Mouse (Mus musculus) regulatory T cell (primary cell): ENCODE data around the gene Supt5.

ENCODE experiments used
- in situ Hi-C: fragments of 300-600 bp; cut with MboI, MseI; formaldehyde crosslinking; loops from one replicate; pipeline ENCODE4 v1.15.1; 2025; ENCODE audit warnings: high pct_unique_total_duplicates

Gene Supt5

GRCm38 (mm10) chr7:28353267-28353666, 14.7 kb upstream of the Supt5 start:
- in situ Hi-C loops, result no loop called here

- in situ Hi-C loops, result no loop called here
These were observed 13.2 kb upstream of the Supt5 start for GRCm38 (mm10) chr7:28351676-28352191.

GRCm38 (mm10) chr7:28350155-28350883, 11.8 kb upstream of the Supt5 start, which contains the start of gene Rps16:
Gene Rps16 (plus strand): TSS chr7:28350652.
- in situ Hi-C loops, result no loop called here

GRCm38 (mm10) chr7:28348601-28349000, 10.1 kb upstream of the Supt5 start:
- in situ Hi-C loops, result no loop called here

GRCm38 (mm10) chr7:28347746-28348145, 9.2 kb upstream of the Supt5 start:
- in situ Hi-C loops, result no loop called here

GRCm38 (mm10) chr7:28344637-28345036, 6.1 kb upstream of the Supt5 start:
- in situ Hi-C loops, result no loop called here

GRCm38 (mm10) chr7:28341381-28341780, 2.8 kb upstream of the Supt5 start:
- in situ Hi-C loops, result no loop called here

- in situ Hi-C loops, result no loop called here
These were observed 819 bp upstream of the Supt5 start for GRCm38 (mm10) chr7:28339213-28339917.

- in situ Hi-C loops, result no loop called here
These were observed 3.1 kb downstream of the Supt5 start for GRCm38 (mm10) chr7:28335471-28335870.

- in situ Hi-C loops, result no loop called here
These were observed 4.0 kb downstream of the Supt5 start for GRCm38 (mm10) chr7:28334534-28334933.

GRCm38 (mm10) chr7:28328260-28328659, 10.3 kb downstream of the Supt5 start:
- in situ Hi-C loops, result no loop called here

GRCm38 (mm10) chr7:28326457-28326856, 12.1 kb downstream of the Supt5 start:
- in situ Hi-C loops, result no loop called here

- in situ Hi-C loops, result no loop called here
These were observed 13.3 kb downstream of the Supt5 start for GRCm38 (mm10) chr7:28325293-28325692.

GRCm38 (mm10) chr7:28321974-28322720, 16.4 kb downstream of the Supt5 start:
- in situ Hi-C loops, result no loop called here

GRCm38 (mm10) chr7:28318714-28319113, 19.8 kb downstream of the Supt5 start:
- in situ Hi-C loops, result loop anchor here (10.0 kb wide), 1 partner anchor 1436 kb away; no protein-coding TSS in a partner anchor

- in situ Hi-C loops, result loop anchor here (10.0 kb wide), 1 partner anchor 1437 kb away; no protein-coding TSS in a partner anchor
These were observed 20.5 kb downstream of the Supt5 start for GRCm38 (mm10) chr7:28318036-28318435.

- in situ Hi-C loops, result loop anchor here (10.0 kb wide), 1 partner anchor 1443 kb away; no protein-coding TSS in a partner anchor
These were observed 26.5 kb downstream of the Supt5 start, which contains the start of gene Timm50 for GRCm38 (mm10) chr7:28311926-28312543. Gene Timm50 (minus strand): TSS chr7:28312072.

GRCm38 (mm10) chr7:28311151-28311925, 27.2 kb downstream of the Supt5 start:
- in situ Hi-C loops, result loop anchor here (10.0 kb wide), 1 partner anchor 1443 kb away; no protein-coding TSS in a partner anchor

- in situ Hi-C loops, result loop anchor here (10.0 kb wide), 1 partner anchor 1445 kb away; no protein-coding TSS in a partner anchor
These were observed 28.8 kb downstream of the Supt5 start for GRCm38 (mm10) chr7:28309737-28310136.

- in situ Hi-C loops, result no loop called here
These were observed 32.3 kb downstream of the Supt5 start for GRCm38 (mm10) chr7:28306216-28306615.
